Mouse (Mus musculus): ENCODE data around the gene Papolb. TPM values are rescaled to one million over a fixed set of nuclear protein-coding genes. Genes with fewer than 3 reads are reported as not detected.

The Papolb gene
- polyA plus RNA-seq (2012; rRNA removed) = 0.01 TPM in 1 of 2 replicates, not detected in the other

DNA sequence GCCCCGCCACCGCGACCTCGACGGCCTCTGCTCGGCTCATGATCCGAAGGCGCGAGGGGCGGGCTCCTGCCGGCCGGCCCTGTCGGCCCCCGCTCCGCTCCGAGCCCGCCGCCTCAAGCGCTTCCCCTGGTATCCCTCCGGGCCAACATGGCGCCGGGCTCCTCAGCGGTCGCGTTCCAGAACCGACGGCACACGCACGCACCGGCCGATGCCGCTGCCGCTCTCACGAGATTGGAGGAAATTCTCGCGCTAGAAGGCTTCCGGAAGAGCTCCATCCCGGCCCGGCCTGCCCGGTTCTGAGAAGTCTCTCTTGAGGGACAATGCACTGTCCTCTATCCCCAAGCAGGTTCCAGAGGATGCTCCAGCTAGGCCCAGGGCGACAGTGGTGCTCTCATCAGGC is at the start of gene Papolb:
TSS of gene Papolb (minus strand) at position 162 of the 400 bp plus-strand sequence.

DNA sequence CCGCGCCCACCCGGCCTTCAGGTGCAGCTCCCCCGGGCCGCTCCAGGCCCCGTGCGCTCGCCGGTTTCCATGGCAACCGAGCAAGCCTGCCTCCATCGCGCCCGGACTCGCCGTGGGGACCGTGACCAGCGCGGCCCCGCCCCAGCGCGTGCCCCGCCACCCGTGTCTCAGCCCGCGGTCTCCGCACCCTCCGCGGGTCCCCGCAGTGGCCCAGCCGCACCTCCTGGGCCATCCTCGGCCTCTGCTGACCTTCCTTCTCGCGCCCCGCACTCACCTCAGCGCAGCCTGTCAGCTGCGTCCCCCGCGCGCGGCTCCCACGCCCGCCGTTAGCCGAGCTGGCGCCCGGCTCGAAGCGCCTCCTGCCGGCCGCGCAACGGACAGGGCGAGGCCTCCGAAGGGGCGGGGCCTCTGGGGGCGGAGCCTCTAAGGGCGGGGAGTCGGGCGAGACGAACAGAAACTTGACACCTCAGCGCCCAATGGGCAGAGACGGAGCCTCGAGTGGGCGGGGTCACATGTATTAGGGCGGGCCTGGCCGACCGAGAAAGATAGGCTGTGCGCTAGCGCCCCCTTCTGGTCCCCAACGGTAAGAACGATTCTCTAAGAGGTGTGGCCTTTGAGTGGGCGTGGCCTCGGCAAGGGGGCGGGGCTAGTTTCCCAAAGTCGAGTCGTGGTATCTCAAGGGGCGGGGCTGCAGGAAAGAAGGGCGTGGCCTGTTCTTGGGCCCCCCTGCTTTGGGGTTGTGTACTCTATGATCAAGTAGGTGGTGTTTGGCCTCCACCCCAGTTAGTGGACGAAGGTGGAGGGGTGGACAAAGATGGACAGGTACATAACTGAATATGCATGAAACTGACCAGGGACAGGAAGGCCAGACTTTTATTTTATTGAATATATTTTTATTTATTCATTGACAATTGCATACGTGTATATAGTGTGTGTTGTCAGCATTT is 21.1 kb upstream of the Papolb start, which contains the start of gene Radil:
TSS of gene Radil (minus strand) at position 393 of the 947 bp plus-strand sequence.

Other genes starting within 250 kb of the Papolb start
- 2.3 and 2.5 TPM in 2 replicates for gene Foxk1, start 128.6 kb downstream of the Papolb start, polyA plus RNA-seq (2012; rRNA removed)
- gene Ap5z1, start 66.1 kb downstream of the Papolb start, polyA plus RNA-seq (2012; rRNA removed) = 3.9 and 5.6 TPM in 2 replicates
- 0.05 and 0.08 TPM in 2 replicates for gene Radil, start 21.0 kb upstream of the Papolb start, polyA plus RNA-seq (2012; rRNA removed)
- 5.5 and 7.3 TPM in 2 replicates for gene Mmd2, start 78.7 kb upstream of the Papolb start, polyA plus RNA-seq (2012; rRNA removed)
- 18.4 and 21.9 TPM in 2 replicates for gene Wipi2, start 97.6 kb upstream of the Papolb start, polyA plus RNA-seq (2012; rRNA removed)
- gene Slc29a4, start 162.4 kb upstream of the Papolb start, polyA plus RNA-seq (2012; rRNA removed) = 0.06 and 0.11 TPM in 2 replicates

Data from liver, embryonic 14 days (tissue).